Mouse (Mus musculus) bone marrow, adult 2 months (tissue): ENCODE data around the gene Slc17a7. TPM values are rescaled to one million over a fixed set of nuclear protein-coding genes. Genes with fewer than 3 reads are reported as not detected.

Source experiments
- H3K27ac ChIP-seq: fragments of 200-500 bp; 2 replicates; pipeline ENCODE4 v1.5.1; 2012; ENCODE audit warnings: low read depth, mild to moderate bottlenecking, control low read depth, inconsistent platforms, low read length; ENCODE audit not compliant: control insufficient read depth, poor library complexity, insufficient read depth
- H3K4me1 ChIP-seq: fragments of 200-500 bp; 2 replicates; pipeline ENCODE4 v1.6.1; 2011; ENCODE audit warnings: low read length; ENCODE audit not compliant: control insufficient read depth, insufficient read depth
- H3K4me3 ChIP-seq: fragments of 200-500 bp; replicated peaks from 2 replicates; pipeline ENCODE3; 2011; ENCODE audit warnings: mild to moderate bottlenecking, low read depth, low read length, control low read depth; ENCODE audit not compliant: control insufficient read depth
- CTCF ChIP-seq: fragments of 200-500 bp; IDR thresholded peaks from 2 replicates; pipeline ENCODE4 v1.5.1; 2011; ENCODE audit warnings: low read length, control low read depth; ENCODE audit not compliant: control insufficient read depth, insufficient read depth
- POLR2A ChIP-seq: fragments of 200-500 bp; IDR thresholded peaks from 2 replicates; pipeline ENCODE4 v1.6.1; 2011; ENCODE audit warnings: low read depth, mild to moderate bottlenecking, control low read depth, low read length, borderline replicate concordance; ENCODE audit not compliant: control insufficient read depth
- WGBS: fragments of 180-500 bp; shearing (Covaris S2); methylation state at CpG from one replicate; pipeline ENCODE4 v1.1.7; 2018; 5-methylcytosine and 5-hydroxymethylcytosine counted together
- polyA plus RNA-seq: library from polyadenylated mRNA; stranded (reverse); fragments of >200 nt; gene quantifications from 2 replicates; pipeline ENCODE4 v1.2.4, GENCODE M21; 2011; ENCODE audit warnings: low replicate concordance; ENCODE audit not compliant: missing spikeins, insufficient read depth, insufficient read length

Gene Slc17a7
- polyA plus RNA-seq, 1 experiment: 1.3 TPM

GRCm38 (mm10) chr7:45180896-45181477, 17.2 kb downstream of the Slc17a7 start, which contains the start of gene Pth2:
TSS of gene Pth2 (plus strand) at chr7:45180995.
- no peaks in the 10 kb centered on the region; the same call in 1 of the 2 replicates for H3K4me1 ChIP-seq
- TF ChIP-seq POLR2A: no peak
- TF ChIP-seq CTCF: no peak
- 31% methylated on average over 20 of the region's 20 CpGs for WGBS
- H3K27ac ChIP-seq: no peak within 1 kb of the TSS; the same call in 1 of the 2 replicates
- H3K4me3 ChIP-seq: no peak within 1 kb of the TSS

DNA sequence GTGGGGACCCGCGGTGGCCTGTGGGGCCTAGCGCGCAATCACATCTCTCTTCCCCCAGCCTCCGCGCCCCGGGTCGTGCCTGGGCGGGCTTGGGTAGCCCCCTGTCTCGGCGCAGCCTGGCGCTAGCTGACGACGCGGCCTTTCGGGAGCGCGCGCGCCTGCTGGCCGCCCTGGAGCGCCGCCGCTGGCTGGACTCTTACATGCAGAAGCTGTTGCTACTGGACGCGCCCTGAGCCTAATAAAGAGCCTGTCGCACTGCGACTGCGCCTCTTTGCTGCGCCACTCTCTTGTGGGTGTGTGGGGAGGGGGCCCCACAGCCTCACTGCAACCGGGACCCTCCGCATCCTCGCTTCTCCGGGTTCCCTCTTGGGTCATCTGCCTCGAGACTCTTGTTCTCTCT, 17.8 kb downstream of the Slc17a7 start:
- Histone ChIP-seq H3K27ac (no peak overlapping the region; the same call in 1 of the 2 replicates), H3K4me1 (no peaks in the 10 kb centered on the region; the same call in 1 of the 2 replicates), H3K4me3 (no peak overlapping the region)
- 8% methylated on average over 35 of the region's 35 CpGs for WGBS
- TF ChIP-seq POLR2A (no peak), CTCF (no peak)

- Histone ChIP-seq H3K4me3 (peak overlapping the region; percentile 31), H3K4me1 (no peaks in the 10 kb centered on the region; the same call in 1 of the 2 replicates), H3K27ac (no peak overlapping the region)
- under 1% methylated on average over 34 of the region's 34 CpGs for WGBS
- peak; percentile 44; the same call in 1 of the 2 replicates for TF ChIP-seq POLR2A
- no peak for TF ChIP-seq CTCF
These were observed 18.5 kb downstream of the Slc17a7 start for GRCm38 (mm10) chr7:45182199-45182601.

GRCm38 (mm10) chr7:45182606-45183005, 18.9 kb downstream of the Slc17a7 start:
- Histone ChIP-seq H3K4me3 (peak overlapping the region; percentile 15), H3K27ac (no peak overlapping the region), H3K4me1 (no peaks in the 10 kb centered on the region; the same call in 1 of the 2 replicates)
- no peak for TF ChIP-seq CTCF
- 14% methylated on average over 11 of the region's 11 CpGs for WGBS

DNA sequence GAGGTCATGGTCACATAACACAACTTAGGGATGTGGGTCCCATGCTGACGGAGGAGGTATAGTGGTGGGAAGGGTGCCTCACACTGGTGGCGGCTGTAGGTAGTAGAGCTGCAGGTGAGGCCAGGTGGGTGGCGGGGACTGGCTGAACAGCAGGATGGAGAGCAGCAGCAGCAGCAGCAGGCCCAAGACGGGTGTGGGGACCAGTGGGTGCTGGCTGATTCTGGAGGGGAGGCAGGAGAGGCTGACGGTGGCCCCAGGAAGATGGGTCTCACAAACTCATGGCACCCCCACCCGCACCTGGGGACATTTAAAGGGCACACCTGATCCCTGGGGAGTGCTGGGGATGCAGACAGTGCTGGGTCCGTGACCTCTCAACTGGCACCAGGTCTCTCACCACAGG, 19.9 kb downstream of the Slc17a7 start:
- Histone ChIP-seq H3K4me1 (no peaks in the 10 kb centered on the region; the same call in 1 of the 2 replicates), H3K4me3 (no peak overlapping the region), H3K27ac (no peak overlapping the region)
- no peak for TF ChIP-seq CTCF
- 71% methylated on average over 7 of the region's 7 CpGs for WGBS

GRCm38 (mm10) chr7:45185921-45186320, 22.2 kb downstream of the Slc17a7 start:
- 82% methylated on average over 7 of the region's 7 CpGs for WGBS
- Histone ChIP-seq H3K4me3 (no peak overlapping the region), H3K4me1 (no peaks in the 10 kb centered on the region; the same call in 1 of the 2 replicates), H3K27ac (no peak overlapping the region)
- no peak for TF ChIP-seq CTCF
- no peak for TF ChIP-seq POLR2A

DNA sequence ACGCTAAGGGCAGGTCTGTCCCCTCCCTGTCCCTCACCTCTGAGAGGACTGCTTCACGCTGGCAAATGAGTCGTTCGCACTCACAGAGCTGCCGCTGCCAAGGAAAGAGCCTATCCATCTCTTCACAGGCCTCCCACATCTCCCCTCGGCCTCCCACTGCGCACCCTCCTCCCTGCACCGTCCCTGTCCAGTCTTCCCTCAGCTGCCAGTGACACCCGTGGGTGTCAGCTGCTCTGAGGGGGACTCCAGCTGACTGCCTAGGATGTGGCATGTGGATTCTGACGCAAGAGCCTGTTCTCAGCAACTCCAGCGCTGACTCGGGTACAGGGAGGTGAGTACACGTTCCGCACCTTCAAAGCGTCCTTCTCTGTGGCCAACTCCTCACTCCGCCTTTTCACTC, 25.9 kb downstream of the Slc17a7 start:
- Histone ChIP-seq H3K4me1 (no peaks in the 10 kb centered on the region), H3K4me3 (no peak overlapping the region), H3K27ac (no peak overlapping the region)
- TF ChIP-seq CTCF: no peak
- TF ChIP-seq POLR2A: no peak
- 52% methylated on average over 16 of the region's 16 CpGs for WGBS

DNA sequence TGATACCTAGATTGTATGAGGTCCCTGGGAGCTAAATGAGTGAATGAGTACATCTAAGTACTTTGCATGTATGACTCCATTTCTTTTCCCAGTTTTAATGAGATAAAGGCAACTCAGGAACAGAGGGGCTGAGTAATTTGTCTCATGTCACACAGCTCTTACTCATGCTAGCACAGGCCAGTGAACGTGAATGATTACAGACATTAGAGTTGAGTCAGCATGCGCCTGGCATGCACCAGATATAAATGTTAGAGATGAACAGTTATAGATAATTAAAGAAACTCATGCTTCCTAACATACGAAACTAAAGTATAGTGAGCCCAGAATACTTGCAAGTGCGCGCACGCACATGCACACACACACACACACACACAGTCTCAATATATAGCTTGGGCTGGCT, 26.4 kb downstream of the Slc17a7 start:
- Histone ChIP-seq H3K27ac (no peak overlapping the region), H3K4me3 (no peak overlapping the region), H3K4me1 (no peaks in the 10 kb centered on the region)
- no peak for TF ChIP-seq POLR2A
- TF ChIP-seq CTCF: no peak
- 68% methylated on average over 6 of the region's 6 CpGs for WGBS

GRCm38 (mm10) chr7:45191161-45191560, 27.4 kb downstream of the Slc17a7 start:
- Histone ChIP-seq H3K4me3 (no peak overlapping the region), H3K27ac (no peak overlapping the region), H3K4me1 (no peaks in the 10 kb centered on the region; the same call in 1 of the 2 replicates)
- WGBS: 60% methylated on average over 2 of the region's 2 CpGs
- no peak for TF ChIP-seq CTCF
- TF ChIP-seq POLR2A: no peak
